Mouse (Mus musculus) limb, embryonic 11.5 days (tissue): ENCODE measurements around the gene Cisd2. TPM values are rescaled to one million over a fixed set of nuclear protein-coding genes. Genes with fewer than 3 reads are reported as not detected.

Experiments used
- ATAC-seq: fragments of 200-750 bp; cut with Nextera tagmentation; 2 replicates; pipeline ENCODE4 v1.8.0; 2017; ENCODE audit warnings: low read depth; ENCODE audit not compliant: insufficient number of reproducible peaks, low FRiP score, low TSS enrichment
- DNase-seq: peaks from one replicate; pipeline ENCODE4 v3.0.0-alpha.2; 2015; ENCODE audit warnings: low spot score
- H3K27ac ChIP-seq: fragments of 300-500 bp; sonication (generic); replicated peaks from 2 replicates; pipeline ENCODE4 v1.5.1; 2014; ENCODE audit warnings: low read depth, mild to moderate bottlenecking, low read length
- H3K27me3 ChIP-seq: fragments of 300-500 bp; sonication (generic); 2 replicates; pipeline ENCODE4 v1.6.1; 2014; ENCODE audit warnings: mild to moderate bottlenecking, low read length, mixed read lengths; ENCODE audit not compliant: control insufficient read depth, insufficient read depth
- H3K36me3 ChIP-seq: fragments of 300-500 bp; sonication (generic); 2 replicates; pipeline ENCODE4 v1.6.1; 2014; ENCODE audit warnings: mild to moderate bottlenecking, low read length, moderate library complexity, mixed read lengths; ENCODE audit not compliant: control insufficient read depth, insufficient read depth
- H3K4me1 ChIP-seq: fragments of 300-500 bp; sonication (generic); 2 replicates; pipeline ENCODE4 v1.6.1; 2014; ENCODE audit warnings: low read length, mixed read lengths; ENCODE audit not compliant: control insufficient read depth, insufficient read depth
- H3K4me2 ChIP-seq: fragments of 300-500 bp; sonication (generic); 2 replicates; pipeline ENCODE4 v1.6.1; 2014; ENCODE audit warnings: low read depth, mild to moderate bottlenecking, moderate library complexity; ENCODE audit not compliant: severe bottlenecking
- H3K4me3 ChIP-seq: fragments of 300-500 bp; sonication (generic); 2 replicates; pipeline ENCODE4 v1.5.1; 2014; ENCODE audit warnings: low read depth, low read length
- H3K9ac ChIP-seq: fragments of 300-500 bp; sonication (generic); 2 replicates; pipeline ENCODE4 v1.6.1; 2014; ENCODE audit warnings: mild to moderate bottlenecking, low read length
- H3K9me3 ChIP-seq: fragments of 300-500 bp; sonication (generic); 2 replicates; pipeline ENCODE4 v1.6.1; 2016; ENCODE audit warnings: low read length; ENCODE audit not compliant: control insufficient read depth
- WGBS: fragments of 180-500 bp; shearing (Covaris S2); extraction: QIAGEN DNeasy Blood & Tissue Kit; methylation state at CpG from one replicate; pipeline ENCODE4 v1.1.7; 2014; 5-methylcytosine and 5-hydroxymethylcytosine counted together
- polyA plus RNA-seq: library from polyadenylated mRNA; unstranded; fragments of >200 nt; fragmentation: Nextera tagmentation; extraction: Ambion mirVana; gene quantifications from 2 replicates; pipeline ENCODE4 v1.2.1, GENCODE M21; 2014

Cisd2 gene
- polyA plus RNA-seq, 1 experiment from 2014 or later: 64.7 TPM

DNA sequence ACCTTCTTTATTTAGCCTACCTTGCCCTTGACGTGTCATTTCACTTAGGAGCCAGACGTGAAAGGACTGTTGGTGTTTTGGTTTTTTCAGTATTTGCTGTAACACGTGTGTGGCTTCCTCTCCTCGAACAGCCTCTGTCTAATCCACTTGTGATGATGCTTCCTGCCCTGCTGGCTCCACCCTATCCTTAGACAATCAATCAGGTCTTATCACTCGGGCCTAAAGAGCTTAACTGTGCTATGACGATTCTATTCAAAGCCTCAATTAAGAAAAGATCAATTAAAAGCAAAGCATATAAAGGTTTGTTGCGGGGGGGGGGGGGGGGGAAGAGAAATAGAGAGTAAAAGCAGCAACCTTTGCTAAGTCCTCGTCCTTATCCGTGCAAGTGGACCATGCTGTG is 16.4 kb downstream of the Cisd2 start:
- WGBS: 87% methylated on average over 9 of the region's 9 CpGs
- Histone ChIP-seq H3K9ac (no peak overlapping the region), H3K4me1 (no peaks in the 10 kb centered on the region), H3K4me2 (no peak overlapping the region), H3K36me3 (peaks cover 6% of the 10 kb centered on the region; the same call in 1 of the 2 replicates), H3K27me3 (no peaks in the 10 kb centered on the region), H3K4me3 (no peak overlapping the region), H3K9me3 (no peaks in the 10 kb centered on the region), H3K27ac (no peak overlapping the region)
- DNase-seq: no peak
- ATAC-seq: no peak

DNA sequence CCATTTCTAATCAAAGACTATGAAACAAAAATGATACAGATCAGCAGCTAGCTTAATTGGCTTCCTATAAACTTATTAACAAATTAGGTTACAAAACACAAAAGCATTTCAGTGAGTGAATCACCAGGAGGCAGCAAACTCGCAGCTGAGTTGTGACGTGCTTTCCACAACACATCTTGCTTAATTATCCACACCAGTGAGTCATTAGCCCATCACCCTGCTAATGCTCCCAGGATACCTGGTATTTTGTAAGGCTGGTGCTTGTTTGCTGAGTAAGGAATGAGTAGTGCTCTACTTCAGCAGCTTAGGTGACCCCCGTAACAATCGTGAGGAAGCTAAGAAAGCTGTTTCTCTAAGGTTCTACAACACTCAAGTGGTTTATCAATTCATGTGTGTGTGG is 19.1 kb downstream of the Cisd2 start:
- H3K36me3 ChIP-seq: peaks cover 5% of the 10 kb centered on the region; the same call in 1 of the 2 replicates
- no peaks in the 10 kb centered on the region for H3K27me3 ChIP-seq
- H3K4me3 ChIP-seq: no peak overlapping the region
- no peak overlapping the region for H3K9ac ChIP-seq
- H3K9me3 ChIP-seq: no peaks in the 10 kb centered on the region
- no peak overlapping the region for H3K4me2 ChIP-seq
- WGBS: 79% methylated on average over 4 of the region's 4 CpGs
- ATAC-seq (no peak), DNase-seq (no peak)
- H3K4me1 ChIP-seq: no peaks in the 10 kb centered on the region
- no peak overlapping the region for H3K27ac ChIP-seq

DNA sequence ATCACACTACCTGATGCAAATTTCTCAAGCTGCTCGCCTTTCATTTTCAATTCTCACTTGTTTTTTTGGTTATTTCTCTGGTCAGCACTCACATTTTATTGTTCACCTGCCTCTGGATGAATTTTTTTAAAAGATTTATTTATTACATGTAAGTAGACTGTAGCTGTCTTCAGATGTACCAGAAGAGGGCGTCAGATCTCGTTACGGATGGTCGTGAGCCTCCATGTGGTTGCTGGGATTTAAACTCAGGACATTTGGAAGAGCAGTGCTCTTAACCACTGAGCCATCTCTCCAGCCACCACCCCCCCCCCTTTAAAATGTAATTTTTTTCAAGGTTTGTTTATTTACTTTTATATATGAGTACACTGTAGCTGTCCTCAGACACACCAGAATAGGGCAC is 19.9 kb downstream of the Cisd2 start:
- Histone ChIP-seq H3K27ac (no peak overlapping the region), H3K4me3 (no peak overlapping the region), H3K36me3 (0 out of 2 replicates have a peak, but pooled peaks cover 2% of the 10 kb centered on the region), H3K9me3 (no peaks in the 10 kb centered on the region), H3K4me2 (no peak overlapping the region), H3K4me1 (no peaks in the 10 kb centered on the region), H3K27me3 (no peaks in the 10 kb centered on the region), H3K9ac (no peak overlapping the region)
- 74% methylated on average over 5 of the region's 5 CpGs for WGBS
- no peak for ATAC-seq
- DNase-seq: no peak

DNA sequence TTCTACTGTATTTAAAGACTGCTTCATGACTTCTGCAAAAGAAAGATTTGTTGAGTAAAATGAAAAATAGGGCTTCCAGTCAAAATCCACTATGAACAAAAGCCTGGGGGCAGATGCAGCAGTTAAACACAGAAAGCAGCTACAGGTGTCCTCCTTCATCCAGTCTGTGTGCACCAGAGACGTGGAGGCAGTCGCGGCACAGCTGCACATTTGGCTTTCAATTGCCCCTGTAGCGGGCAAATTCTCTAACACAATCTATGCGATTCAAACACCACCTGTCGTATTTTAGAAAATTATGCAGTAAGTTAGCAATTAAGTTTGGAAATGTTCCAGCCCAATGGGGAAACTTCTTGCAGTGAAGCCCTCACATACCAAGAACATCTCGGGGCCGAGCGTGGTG is 20.5 kb downstream of the Cisd2 start:
- no peaks in the 10 kb centered on the region for H3K27me3 ChIP-seq
- H3K9me3 ChIP-seq: no peaks in the 10 kb centered on the region
- no peak overlapping the region for H3K27ac ChIP-seq
- H3K4me3 ChIP-seq: no peak overlapping the region
- H3K9ac ChIP-seq: no peak overlapping the region
- H3K4me2 ChIP-seq: no peak overlapping the region
- DNase-seq (no peak), ATAC-seq (no peak)
- no peaks in the 10 kb centered on the region for H3K4me1 ChIP-seq
- WGBS: 91% methylated on average over 9 of the region's 9 CpGs
- H3K36me3 ChIP-seq: no peaks in the 10 kb centered on the region

DNA sequence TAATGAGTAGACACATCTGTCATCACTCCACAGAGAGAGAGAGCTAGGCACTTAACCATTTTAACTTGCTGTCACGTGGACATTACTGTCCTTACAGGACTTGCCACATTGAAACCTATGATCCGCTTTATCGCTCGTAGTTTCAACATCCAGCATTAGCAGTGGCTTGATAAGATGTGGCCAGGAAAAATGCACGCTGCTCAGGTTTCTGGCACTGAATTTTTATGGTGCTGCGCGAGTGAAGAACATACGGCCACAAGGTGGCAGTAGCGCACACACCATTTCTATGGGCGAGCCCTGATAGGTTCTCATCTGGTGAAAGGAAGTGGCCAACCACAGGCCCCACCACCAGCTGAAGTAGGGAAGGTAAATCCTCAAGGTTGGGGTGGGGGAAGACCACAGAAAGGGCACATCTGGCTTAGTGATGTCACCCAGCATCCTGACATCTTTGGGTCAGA is 21.5 kb downstream of the Cisd2 start:
- Histone ChIP-seq H3K4me1 (no peaks in the 10 kb centered on the region), H3K4me3 (no peak overlapping the region), H3K27ac (no peak overlapping the region), H3K4me2 (no peak overlapping the region), H3K9ac (no peak overlapping the region), H3K36me3 (no peaks in the 10 kb centered on the region), H3K27me3 (no peaks in the 10 kb centered on the region), H3K9me3 (no peaks in the 10 kb centered on the region)
- DNase-seq (peak; percentile 91), ATAC-seq (peak; percentile 59)
- 12% methylated on average over 10 of the region's 10 CpGs for WGBS

DNA sequence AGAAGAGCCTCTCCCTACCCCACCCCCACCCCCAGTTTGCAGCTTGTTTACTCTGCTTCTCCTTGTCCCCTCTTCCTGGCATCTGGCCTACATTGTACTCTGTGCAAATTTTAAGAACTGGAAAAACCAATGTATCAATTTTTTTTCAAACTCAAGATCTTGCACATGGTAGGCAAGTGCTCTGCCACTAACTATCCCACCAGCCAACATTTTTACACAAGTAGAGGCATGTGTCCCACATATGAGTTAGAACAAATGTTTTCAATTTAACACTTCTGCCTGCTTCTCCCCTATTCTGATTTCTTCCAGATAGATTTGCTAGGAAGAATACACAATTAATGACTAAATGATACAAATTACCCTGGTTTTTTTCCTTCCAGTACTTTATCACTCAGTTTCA is 26.6 kb downstream of the Cisd2 start:
- Histone ChIP-seq H3K4me3 (no peak overlapping the region), H3K27me3 (no peaks in the 10 kb centered on the region), H3K9ac (no peak overlapping the region), H3K36me3 (no peaks in the 10 kb centered on the region), H3K9me3 (no peaks in the 10 kb centered on the region), H3K27ac (no peak overlapping the region), H3K4me2 (no peak overlapping the region), H3K4me1 (no peaks in the 10 kb centered on the region)
- DNase-seq (no peak), ATAC-seq (no peak)

DNA sequence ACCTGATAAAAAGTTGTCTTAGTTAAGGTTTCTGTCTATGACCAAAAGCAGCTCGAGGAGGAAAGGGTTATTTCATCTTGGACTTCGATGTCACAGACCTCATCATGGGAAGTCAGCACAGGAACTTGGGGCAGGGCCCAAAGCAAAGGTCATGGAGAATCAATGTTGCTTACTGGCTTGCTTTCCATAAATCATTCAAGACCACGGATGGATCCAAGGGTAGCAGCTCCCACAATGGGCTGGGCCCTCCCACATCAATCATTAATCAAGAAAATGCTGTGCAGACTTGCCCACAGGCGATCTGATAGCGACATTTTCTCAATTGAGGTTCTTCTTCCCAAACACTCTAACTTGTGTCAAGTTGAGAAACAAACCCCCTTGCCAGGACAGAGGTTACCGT is 27.6 kb downstream of the Cisd2 start:
- Histone ChIP-seq H3K36me3 (no peaks in the 10 kb centered on the region), H3K4me3 (no peak overlapping the region), H3K9ac (no peak overlapping the region), H3K27me3 (no peaks in the 10 kb centered on the region), H3K27ac (no peak overlapping the region), H3K4me2 (no peak overlapping the region), H3K4me1 (no peaks in the 10 kb centered on the region), H3K9me3 (no peaks in the 10 kb centered on the region)
- ATAC-seq (no peak), DNase-seq (no peak)
- 65% methylated on average over 6 of the region's 6 CpGs for WGBS

DNA sequence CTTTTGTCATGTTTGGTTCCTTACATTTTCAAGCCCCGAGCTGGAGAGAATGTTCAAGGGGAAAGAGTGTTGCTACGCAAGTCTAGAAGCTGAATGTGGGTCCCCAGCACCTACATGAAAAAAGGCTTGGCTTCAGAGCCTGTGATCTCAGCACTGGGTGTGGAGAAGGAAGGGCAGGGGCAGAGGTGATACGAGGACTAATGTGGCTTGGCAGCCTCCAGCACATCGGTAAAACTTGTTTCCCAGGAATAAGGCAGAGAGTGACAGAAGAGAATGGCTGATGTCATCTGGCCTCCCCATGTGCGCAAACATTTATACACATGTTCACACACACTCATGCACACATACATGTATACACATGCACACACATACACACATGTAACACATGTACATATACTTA is 28.6 kb downstream of the Cisd2 start:
- H3K36me3 ChIP-seq: no peaks in the 10 kb centered on the region
- ATAC-seq (no peak), DNase-seq (no peak)
- no peak overlapping the region for H3K4me3 ChIP-seq
- 79% methylated on average over 5 of the region's 5 CpGs for WGBS
- no peak overlapping the region for H3K9ac ChIP-seq
- H3K9me3 ChIP-seq: no peaks in the 10 kb centered on the region
- H3K4me1 ChIP-seq: no peaks in the 10 kb centered on the region
- no peaks in the 10 kb centered on the region for H3K27me3 ChIP-seq
- H3K4me2 ChIP-seq: no peak overlapping the region
- no peak overlapping the region for H3K27ac ChIP-seq

DNA sequence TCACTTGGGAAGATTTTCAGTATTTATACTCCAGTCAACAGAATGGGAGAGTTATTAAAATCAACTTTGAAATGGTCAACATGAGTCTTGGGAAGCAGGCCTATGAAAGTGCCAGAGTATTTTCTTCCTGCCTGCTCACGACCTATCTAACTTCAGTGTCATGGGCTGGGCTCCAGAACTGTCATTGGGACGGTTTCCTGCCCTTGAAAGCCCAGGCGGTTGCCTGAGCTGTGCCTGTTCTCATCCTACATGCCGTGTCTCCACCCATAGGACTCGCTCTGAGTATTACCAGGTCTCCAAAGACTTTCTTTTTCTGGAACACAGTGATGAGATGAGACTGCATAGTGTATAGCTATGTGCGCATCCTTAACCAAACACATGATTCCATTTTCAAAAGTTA is 30.5 kb downstream of the Cisd2 start:
- no peak for DNase-seq
- no peaks in the 10 kb centered on the region for H3K36me3 ChIP-seq
- no peak overlapping the region for H3K4me3 ChIP-seq
- no peak overlapping the region for H3K4me2 ChIP-seq
- WGBS: 82% methylated on average over 6 of the region's 6 CpGs
- H3K4me1 ChIP-seq: no peaks in the 10 kb centered on the region
- ATAC-seq: no peak
- no peaks in the 10 kb centered on the region for H3K9me3 ChIP-seq
- H3K9ac ChIP-seq: no peak overlapping the region
- no peaks in the 10 kb centered on the region for H3K27me3 ChIP-seq
- no peak overlapping the region for H3K27ac ChIP-seq
